Mouse (Mus musculus): Measurements from ENCODE around the gene Cerkl. TPM values are rescaled to one million over a fixed set of nuclear protein-coding genes. Genes with fewer than 3 reads are reported as not detected.

The Cerkl gene
- 1.8 and 6.6 TPM in 2 replicates for polyA plus RNA-seq (2016; fragmentation: Nextera tagmentation; extraction: Ambion mirVana)

DNA sequence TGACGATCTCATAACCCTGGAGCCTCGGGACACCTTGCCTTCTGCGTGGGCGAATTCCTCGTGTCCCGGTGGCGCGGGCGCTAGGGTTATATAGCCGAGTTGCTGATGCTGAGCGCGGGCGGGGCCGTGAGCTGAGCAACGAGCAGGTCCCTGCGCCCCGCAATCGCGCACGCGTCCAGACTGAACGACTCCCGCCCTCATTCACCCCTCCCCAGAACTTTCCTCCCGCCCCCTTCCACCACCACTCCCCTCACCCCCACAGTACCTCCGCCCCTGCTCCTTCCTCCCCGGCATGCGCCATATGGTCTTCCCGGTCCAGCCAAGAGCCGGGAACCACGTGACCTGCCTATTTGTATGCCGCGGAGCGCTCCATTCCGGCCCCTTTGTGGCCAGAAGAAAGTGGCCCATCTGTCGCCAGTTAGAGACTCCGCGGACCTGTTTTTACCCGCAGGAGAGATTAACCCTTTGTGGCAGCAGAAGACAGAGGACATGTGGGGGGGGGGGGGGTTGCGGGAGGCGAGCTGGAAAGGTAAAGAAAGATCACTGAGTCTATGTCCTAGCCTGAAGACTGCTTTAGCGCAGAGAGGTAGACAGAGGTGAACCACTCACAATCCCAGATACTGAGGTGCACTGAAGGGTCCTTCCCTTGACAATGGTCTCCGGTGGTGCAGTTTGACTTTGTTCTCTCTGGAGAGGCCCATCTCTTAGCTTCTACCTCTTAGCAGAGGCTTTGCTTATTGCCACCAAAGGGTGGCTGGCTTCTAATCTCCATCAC is at the start of gene Cerkl, which contains the start of gene Neurod1:
Cerkl (minus strand) TSS at position 211 of the 775 bp plus-strand sequence.
Neurod1 (minus strand) TSS at position 177 of the 775 bp plus-strand sequence.
- no peaks in the 10 kb centered on the region for H3K36me3 ChIP-seq
- WGBS, result under 1% methylated on average over 42 of the region's 42 CpGs
- H3K27ac ChIP-seq, result peak within 1 kb of the TSS; percentile 81
- H3K4me3 ChIP-seq, result peak within 1 kb of the TSS; percentile 48
- peaks cover 59% of the 10 kb centered on the region for H3K4me1 ChIP-seq (replicated peaks)
- H3K27me3 ChIP-seq (ENCODE audit: insufficient read depth, poor library complexity, severe bottlenecking), result peaks cover 95% of the 10 kb centered on the region
- H3K9me3 ChIP-seq, result no peaks in the 10 kb centered on the region
- DNase-seq (ENCODE audit: low spot score), result peak; percentile 91

DNA sequence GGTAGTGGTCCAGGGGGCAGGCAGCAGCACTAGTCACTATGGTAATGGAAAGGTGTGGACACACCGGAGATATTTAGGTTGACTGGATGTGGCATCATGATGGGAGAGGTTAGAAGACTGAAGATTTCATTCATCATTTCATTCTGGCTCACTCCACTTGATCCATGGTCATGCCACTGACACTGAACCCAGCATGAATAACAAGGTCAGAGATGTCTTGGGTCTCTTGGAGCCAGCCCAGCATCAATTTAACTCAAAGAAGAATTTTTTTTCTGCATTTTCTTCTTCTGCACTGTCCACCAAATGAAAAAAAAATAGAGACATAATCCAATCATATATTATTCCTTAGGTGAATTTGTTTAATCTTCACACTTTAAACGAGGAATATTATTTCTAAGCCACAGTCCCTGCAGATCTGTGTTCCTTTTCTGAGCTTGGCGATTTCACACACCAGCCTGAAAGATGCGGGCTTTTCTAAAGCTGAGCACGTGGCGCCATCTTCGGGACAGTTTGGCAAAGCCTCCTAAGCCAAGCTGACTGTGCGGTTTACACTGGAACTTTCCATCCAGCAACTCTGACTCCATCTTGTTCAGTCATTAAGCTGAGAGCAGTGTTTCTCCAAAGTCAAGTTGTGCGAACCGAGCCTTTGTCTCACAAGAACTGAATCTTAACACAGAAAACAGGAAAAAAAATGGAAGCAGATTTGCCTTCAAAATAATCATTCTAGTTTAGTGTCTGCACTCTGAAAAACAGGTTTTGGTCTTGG is 42.6 kb upstream of the Cerkl start:
- no peaks in the 10 kb centered on the region for H3K36me3 ChIP-seq
- WGBS, result 24% methylated on average over 10 of the region's 10 CpGs
- H3K27ac ChIP-seq, result no peak overlapping the region

DNA sequence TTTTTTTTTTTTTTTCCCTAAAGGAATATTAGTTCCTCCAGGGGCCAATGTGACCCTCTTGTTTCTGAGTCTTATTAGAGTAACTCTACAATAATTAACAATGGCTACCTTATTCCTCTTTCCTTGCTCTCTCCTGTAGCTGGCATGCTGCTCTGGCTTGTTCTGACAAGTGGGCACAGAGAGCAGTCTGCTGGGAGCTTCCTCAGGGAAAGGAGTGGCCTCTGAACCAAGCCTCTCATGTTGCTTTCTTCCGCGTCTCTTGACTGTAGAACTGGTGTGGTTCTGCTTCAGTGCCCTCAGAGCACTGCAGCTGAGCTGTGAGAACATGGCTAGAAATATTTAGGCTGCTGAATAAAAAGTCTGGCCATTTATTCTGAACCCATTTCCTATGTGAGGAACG is 28.5 kb upstream of the Cerkl start:
- no peaks in the 10 kb centered on the region for H3K4me1 ChIP-seq (replicated peaks)
- no peaks in the 10 kb centered on the region for H3K36me3 ChIP-seq
- H3K4me3 ChIP-seq, result no peak overlapping the region
- H3K9me3 ChIP-seq, result no peaks in the 10 kb centered on the region
- no peak overlapping the region for H3K27ac ChIP-seq
- no peaks in the 10 kb centered on the region for H3K27me3 ChIP-seq (ENCODE audit: insufficient read depth, poor library complexity, severe bottlenecking)
- no peak for DNase-seq (ENCODE audit: low spot score)
- WGBS, result 49% methylated on average over 3 of the region's 3 CpGs

More for the DNA sequence above, 42.6 kb upstream of the Cerkl start:
- DNase-seq (ENCODE audit: low spot score), result peak; percentile 76
- Histone ChIP-seq H3K27me3 (ENCODE audit: insufficient read depth, poor library complexity, severe bottlenecking) (peaks cover 3% of the 10 kb centered on the region; the same call in 1 of the 2 replicates), H3K9me3 (no peaks in the 10 kb centered on the region), H3K4me3 (no peak overlapping the region), H3K4me1 (replicated peaks) (no peaks in the 10 kb centered on the region)

DNA sequence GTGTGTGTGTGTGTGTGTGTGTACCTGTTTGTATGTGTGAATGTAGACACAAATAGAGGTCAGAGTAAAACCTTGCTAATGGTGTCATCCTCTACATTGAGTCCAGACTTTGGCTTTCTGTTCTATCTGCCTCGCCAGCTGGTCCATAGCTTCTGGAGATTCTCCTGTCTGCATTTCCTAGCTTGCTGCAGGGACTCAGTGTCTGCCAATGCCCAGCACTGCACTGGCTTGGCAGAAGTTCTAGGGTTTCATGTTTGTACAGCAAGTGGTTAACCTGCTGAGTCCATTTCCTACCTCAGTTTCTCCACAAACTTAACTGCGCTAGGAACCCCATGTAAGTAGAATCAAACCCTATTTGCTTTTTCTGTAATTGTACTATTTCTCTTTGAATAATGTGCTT is 25.9 kb upstream of the Cerkl start:
- Histone ChIP-seq H3K27ac (no peak overlapping the region), H3K4me3 (no peak overlapping the region), H3K27me3 (ENCODE audit: insufficient read depth, poor library complexity, severe bottlenecking) (no peaks in the 10 kb centered on the region), H3K4me1 (replicated peaks) (no peaks in the 10 kb centered on the region), H3K9me3 (no peaks in the 10 kb centered on the region), H3K36me3 (no peaks in the 10 kb centered on the region)
- DNase-seq (ENCODE audit: low spot score), result no peak
- 91% methylated on average over 2 of the region's 2 CpGs for WGBS

DNA sequence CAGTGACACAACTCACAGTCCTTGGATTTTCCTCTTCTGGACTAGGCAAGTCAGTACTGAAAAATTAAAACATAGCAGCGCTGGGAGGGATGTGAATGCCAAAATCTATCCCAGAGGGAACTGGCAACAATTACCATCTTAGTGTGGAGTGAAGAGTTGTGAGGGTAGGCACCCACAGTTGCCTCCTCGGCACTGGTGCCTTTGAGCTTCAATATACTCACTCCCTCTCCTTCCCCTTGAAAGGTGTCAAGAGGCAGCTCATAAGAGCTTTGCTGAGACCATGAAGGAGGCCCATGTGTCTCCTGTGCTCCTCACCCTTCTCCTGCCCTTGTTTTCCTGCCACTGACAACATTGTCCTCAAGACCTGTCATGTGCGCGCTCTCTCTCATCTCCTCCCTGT is 5.8 kb upstream of the Cerkl start:
- WGBS, result 89% methylated on average over 4 of the region's 4 CpGs
- Histone ChIP-seq H3K4me3 (no peak overlapping the region), H3K36me3 (no peaks in the 10 kb centered on the region), H3K9me3 (no peaks in the 10 kb centered on the region), H3K27me3 (ENCODE audit: insufficient read depth, poor library complexity, severe bottlenecking) (peaks cover 54% of the 10 kb centered on the region), H3K4me1 (replicated peaks) (peaks cover 30% of the 10 kb centered on the region), H3K27ac (no peak overlapping the region)
- no peak for DNase-seq (ENCODE audit: low spot score)

DNA sequence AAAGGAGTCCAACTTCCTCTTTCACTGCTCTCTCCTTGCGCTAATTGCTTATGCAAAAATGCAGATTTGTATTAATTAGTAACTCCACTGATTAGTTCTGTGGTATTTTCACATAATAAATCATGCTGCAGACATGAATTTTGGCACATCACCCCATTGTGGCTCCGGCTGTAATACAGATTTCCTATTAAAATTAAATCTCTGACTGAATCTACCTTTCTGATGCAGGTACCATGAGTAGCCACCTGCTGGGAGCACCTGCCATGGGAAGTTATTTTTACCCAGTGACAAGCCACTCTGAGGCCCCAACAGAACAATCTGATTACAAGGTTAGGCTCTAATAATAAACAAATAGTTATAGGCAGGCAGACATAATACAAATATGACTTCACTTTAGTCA is 5.3 kb upstream of the Cerkl start:
- H3K4me1 ChIP-seq (replicated peaks), result peaks cover 36% of the 10 kb centered on the region
- peaks cover 59% of the 10 kb centered on the region for H3K27me3 ChIP-seq (ENCODE audit: insufficient read depth, poor library complexity, severe bottlenecking)
- H3K4me3 ChIP-seq, result no peak overlapping the region
- no peak overlapping the region for H3K27ac ChIP-seq
- no peaks in the 10 kb centered on the region for H3K9me3 ChIP-seq
- no peaks in the 10 kb centered on the region for H3K36me3 ChIP-seq
- WGBS, result 87% methylated on average over 2 of the region's 2 CpGs
- DNase-seq (ENCODE audit: low spot score), result no peak

DNA sequence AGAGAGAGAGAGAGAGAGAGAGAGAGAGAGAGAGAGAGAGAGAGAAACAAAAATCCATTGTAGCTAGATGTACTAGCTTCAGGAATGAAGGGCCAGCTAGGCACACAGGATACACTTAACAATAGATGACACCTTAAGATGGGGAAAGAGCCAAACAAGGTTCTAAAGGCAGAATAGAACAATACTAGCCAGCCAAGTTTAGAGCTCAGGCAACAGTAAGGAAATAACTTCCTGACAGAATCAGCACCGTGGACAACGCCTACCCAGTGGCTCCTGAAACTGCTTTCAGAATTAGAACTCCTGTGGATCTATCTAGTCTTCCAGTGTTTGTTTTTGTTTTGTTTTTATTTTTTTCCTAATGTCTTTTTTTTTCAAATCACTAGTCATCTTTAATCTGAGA is 4.0 kb upstream of the Cerkl start:
- peak overlapping the region; percentile 45; the same call in 1 of the 2 replicates for H3K4me3 ChIP-seq
- H3K4me1 ChIP-seq (replicated peaks), result peaks cover 43% of the 10 kb centered on the region
- H3K36me3 ChIP-seq, result no peaks in the 10 kb centered on the region
- peak; percentile 17 for DNase-seq (ENCODE audit: low spot score)
- peaks cover 72% of the 10 kb centered on the region for H3K27me3 ChIP-seq (ENCODE audit: insufficient read depth, poor library complexity, severe bottlenecking)
- no peaks in the 10 kb centered on the region for H3K9me3 ChIP-seq
- H3K27ac ChIP-seq, result peak overlapping the region; percentile 88
- 4% methylated on average over 2 of the region's 2 CpGs for WGBS

DNA sequence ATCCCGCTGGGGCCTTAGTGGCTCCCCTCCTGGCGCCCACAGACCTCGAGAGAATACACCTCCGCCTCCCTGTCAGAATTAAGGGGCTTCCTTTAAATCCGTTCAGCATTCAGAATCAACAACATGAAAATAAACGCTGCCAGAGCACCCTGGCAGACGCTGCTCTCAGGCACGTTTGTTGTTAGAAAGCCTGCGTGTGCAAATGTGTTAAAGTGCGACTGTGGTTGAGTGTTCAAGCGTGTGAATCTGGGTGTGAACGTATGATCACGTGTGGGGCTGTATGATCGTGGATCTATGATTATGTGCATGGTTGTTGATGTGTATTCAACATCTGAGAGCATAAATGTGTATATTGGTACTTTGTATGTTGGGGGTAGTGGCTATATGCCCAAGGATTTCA is 3.5 kb upstream of the Cerkl start:
- H3K36me3 ChIP-seq, result no peaks in the 10 kb centered on the region
- H3K27ac ChIP-seq, result peak overlapping the region; percentile 88
- 6% methylated on average over 14 of the region's 14 CpGs for WGBS
- peak overlapping the region; percentile 45 for H3K4me3 ChIP-seq
- H3K4me1 ChIP-seq (replicated peaks), result peaks cover 43% of the 10 kb centered on the region
- H3K27me3 ChIP-seq (ENCODE audit: insufficient read depth, poor library complexity, severe bottlenecking), result peaks cover 77% of the 10 kb centered on the region
- H3K9me3 ChIP-seq, result no peaks in the 10 kb centered on the region
- DNase-seq (ENCODE audit: low spot score), result peak; percentile 17

DNA sequence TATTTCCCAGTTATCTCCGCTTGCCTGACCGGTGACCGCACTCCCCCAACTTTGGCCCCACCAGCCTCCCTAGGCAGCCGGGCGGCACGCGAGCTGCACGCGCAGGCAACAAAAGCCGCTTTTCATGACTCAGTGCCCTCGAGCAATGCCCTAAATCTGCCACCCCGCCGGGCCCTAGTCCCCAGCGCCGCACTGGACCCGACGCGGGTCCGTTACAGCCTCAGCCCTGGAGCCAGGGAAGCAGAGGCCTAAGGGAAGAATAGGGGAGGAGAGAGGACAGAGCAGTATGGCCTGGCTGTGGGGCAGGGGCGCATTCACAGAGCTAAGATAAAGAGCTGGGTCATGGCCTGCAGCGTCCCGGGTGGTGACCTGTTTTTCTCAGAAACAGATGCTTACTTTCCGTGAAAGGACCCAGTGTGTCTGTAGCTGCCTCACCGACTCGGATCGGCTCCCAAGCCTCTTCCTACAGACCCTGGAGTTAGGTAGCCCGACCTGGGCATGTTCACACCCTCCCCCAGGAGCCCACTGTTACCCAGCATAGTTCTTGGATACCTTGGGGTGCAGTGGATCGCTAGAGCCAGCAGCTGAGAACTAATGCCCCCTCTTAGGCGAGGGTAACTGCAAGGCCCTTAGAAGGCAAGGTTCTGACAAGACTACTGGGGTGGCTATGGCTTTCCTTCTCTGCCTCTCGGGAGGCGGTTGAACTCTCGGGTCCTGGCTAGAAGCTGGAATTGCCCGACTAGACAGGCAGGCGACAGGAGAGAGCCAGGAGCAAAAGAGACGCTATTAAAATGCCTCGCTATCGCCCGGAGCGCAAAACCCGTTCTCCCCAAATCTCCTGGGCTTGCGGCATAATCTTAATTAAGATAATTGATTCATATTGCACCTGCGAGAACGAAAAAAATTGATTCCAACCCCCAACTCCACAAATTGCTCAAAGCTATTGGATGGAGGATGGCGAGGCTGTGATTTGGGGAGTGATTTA is 2.8 kb upstream of the Cerkl start:
- Histone ChIP-seq H3K27ac (peak overlapping the region; percentile 88), H3K4me1 (replicated peaks) (peaks cover 51% of the 10 kb centered on the region), H3K36me3 (no peaks in the 10 kb centered on the region), H3K27me3 (ENCODE audit: insufficient read depth, poor library complexity, severe bottlenecking) (peaks cover 85% of the 10 kb centered on the region), H3K4me3 (peak overlapping the region; percentile 45), H3K9me3 (no peaks in the 10 kb centered on the region)
- WGBS, result 2% methylated on average over 44 of the region's 44 CpGs
- peak; percentile 80 for DNase-seq (ENCODE audit: low spot score)

DNA sequence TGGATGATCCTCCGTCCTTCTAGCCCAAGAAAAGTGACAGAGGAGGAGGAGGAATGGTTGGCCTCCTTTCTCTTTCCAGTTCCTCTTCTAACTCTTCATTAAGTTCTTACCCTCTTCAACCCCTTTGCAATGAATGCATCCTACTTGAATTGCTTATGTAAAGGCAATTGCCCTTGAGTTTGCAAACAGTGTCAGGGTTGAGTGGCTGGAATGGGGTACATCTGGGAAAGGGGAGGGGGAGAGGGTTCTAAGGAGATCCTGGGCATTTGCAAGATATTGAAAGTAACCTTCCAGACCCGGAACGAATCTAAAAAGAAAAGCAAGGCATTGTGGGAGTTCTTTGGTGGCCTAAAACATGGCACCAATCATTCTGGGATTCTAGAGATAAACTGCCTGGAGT is 1.3 kb upstream of the Cerkl start:
- peak; percentile 4 for DNase-seq (ENCODE audit: low spot score)
- Histone ChIP-seq H3K36me3 (no peaks in the 10 kb centered on the region), H3K4me1 (replicated peaks) (peaks cover 59% of the 10 kb centered on the region), H3K9me3 (no peaks in the 10 kb centered on the region), H3K27ac (peak overlapping the region; percentile 88), H3K27me3 (ENCODE audit: insufficient read depth, poor library complexity, severe bottlenecking) (peaks cover 96% of the 10 kb centered on the region), H3K4me3 (no peak overlapping the region)
- WGBS, result 14% methylated on average over 3 of the region's 3 CpGs

DNA sequence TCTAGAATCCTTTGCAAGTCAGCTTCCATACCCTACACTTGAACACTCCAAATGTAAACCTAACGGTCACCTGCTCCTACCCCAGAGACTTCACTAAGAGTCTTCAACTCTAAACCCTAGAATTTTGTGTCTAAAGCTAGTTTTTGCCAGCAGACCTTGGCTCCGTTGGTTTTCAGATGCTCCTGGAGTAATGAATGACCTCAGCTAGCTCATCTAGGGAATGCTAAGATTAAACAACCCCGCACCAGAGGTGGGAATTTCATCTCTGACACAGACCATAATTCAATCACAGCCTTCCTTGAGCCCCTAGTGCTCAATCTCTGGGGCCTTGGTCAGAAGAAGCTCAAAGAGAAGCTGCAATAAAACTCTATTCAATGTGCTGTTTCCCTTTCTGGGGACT is 849 bp upstream of the Cerkl start:
- Histone ChIP-seq H3K27me3 (ENCODE audit: insufficient read depth, poor library complexity, severe bottlenecking) (peaks cover 97% of the 10 kb centered on the region), H3K4me1 (replicated peaks) (peaks cover 59% of the 10 kb centered on the region), H3K4me3 (no peak overlapping the region), H3K36me3 (no peaks in the 10 kb centered on the region), H3K27ac (peak overlapping the region; percentile 79), H3K9me3 (no peaks in the 10 kb centered on the region)
- 55% methylated on average over 3 of the region's 3 CpGs for WGBS
- no peak for DNase-seq (ENCODE audit: low spot score)

DNA sequence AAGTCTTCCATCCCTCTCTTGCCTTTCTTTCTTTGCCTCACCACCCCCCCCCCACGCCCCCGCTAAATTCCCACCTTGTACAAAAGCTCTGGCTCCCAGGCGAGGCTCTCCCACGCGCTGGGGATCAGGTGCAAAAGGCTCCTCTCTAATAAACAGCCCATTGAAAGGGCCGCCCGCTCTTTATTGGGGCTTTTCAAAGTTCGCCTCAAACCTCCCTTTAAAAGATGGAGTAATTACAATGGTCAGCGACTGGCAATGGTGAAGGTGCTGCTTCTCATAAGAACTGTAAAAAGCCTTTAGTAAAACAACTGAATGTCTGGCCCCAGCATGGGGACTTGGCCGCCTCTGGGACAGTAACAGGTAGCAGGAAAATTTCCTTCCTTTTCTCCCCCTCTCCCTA is 939 bp downstream of the Cerkl start:
- Histone ChIP-seq H3K27me3 (ENCODE audit: insufficient read depth, poor library complexity, severe bottlenecking) (peaks cover 94% of the 10 kb centered on the region), H3K27ac (peak overlapping the region; percentile 81), H3K4me1 (replicated peaks) (peaks cover 62% of the 10 kb centered on the region), H3K36me3 (no peaks in the 10 kb centered on the region), H3K4me3 (peak overlapping the region; percentile 48), H3K9me3 (no peaks in the 10 kb centered on the region)
- 3% methylated on average over 10 of the region's 10 CpGs for WGBS
- peak; percentile 30 for DNase-seq (ENCODE audit: low spot score)

Measured in hindbrain, embryonic 10.5 days (tissue).